Mouse (Mus musculus): Measurements from ENCODE around the gene Cnot1. TPM values are rescaled to one million over a fixed set of nuclear protein-coding genes. Genes with fewer than 3 reads are reported as not detected.

Gene Cnot1
- polyA plus RNA-seq, 1 experiment from 2014 or later, result 109 TPM

DNA sequence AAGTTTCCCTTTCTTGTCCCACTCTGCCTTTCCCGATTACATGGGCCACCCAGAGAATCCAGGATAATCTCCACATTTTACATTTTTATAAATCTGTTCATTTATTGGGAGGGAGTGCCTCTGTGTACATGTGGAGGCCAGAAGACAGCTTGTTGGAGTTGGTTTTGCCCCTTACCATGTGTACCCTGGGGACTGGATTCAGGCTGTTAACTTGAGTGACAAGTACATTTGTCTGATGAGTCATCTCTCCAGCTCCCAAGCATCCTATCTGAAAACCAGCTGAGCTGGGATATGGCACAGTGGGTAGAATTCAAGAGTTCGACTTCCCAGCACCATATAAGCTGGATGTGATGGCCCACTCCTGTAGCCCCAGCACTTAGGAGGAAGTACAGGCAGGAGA is 137.3 kb downstream of the Cnot1 start:
- Histone ChIP-seq H3K4me2 (no peak overlapping the region), H3K9me3 (ENCODE audit: control insufficient read depth, low read length) (no peaks in the 10 kb centered on the region), H3K9ac (ENCODE audit: low read length) (no peak overlapping the region), H3K27ac (ENCODE audit: low read depth, low read length) (no peak overlapping the region), H3K36me3 (ENCODE audit: control insufficient read depth, insufficient read depth, low read length) (no peaks in the 10 kb centered on the region), H3K4me3 (ENCODE audit: low read depth, low read length) (no peak overlapping the region), H3K4me1 (ENCODE audit: control insufficient read depth, insufficient read depth, low read length) (no peaks in the 10 kb centered on the region), H3K27me3 (ENCODE audit: control insufficient read depth, insufficient read depth, low read length) (0 out of 2 replicates have a peak, but pooled peaks cover 3% of the 10 kb centered on the region)
- DNase-seq (ENCODE audit: low spot score, missing footprints) (no peak), ATAC-seq (ENCODE audit: low FRiP score) (no peak)
- WGBS, result 81% methylated on average over 2 of the region's 2 CpGs

Small RNA genes lying within 50 kb of the gene (microRNA-seq; reads per million reads assigned to microRNA genes)
- gene Mir7073, result 1.1 reads per million

Other genes with a start within 250 kb of the Cnot1 start
- not detected in 2 replicates for gene Prss54, start 231.1 kb downstream of the Cnot1 start, polyA plus RNA-seq (2014; fragmentation: Nextera tagmentation; extraction: Ambion mirVana)
- 26.3 and 28.6 TPM in 2 replicates for gene Gins3, start 174.0 kb downstream of the Cnot1 start, polyA plus RNA-seq (2014; fragmentation: Nextera tagmentation; extraction: Ambion mirVana)
- gene Ndrg4, start 130.5 kb downstream of the Cnot1 start, polyA plus RNA-seq (2014; fragmentation: Nextera tagmentation; extraction: Ambion mirVana), result 45.5 and 46.7 TPM in 2 replicates
- gene Setd6, start 91.6 kb downstream of the Cnot1 start, polyA plus RNA-seq (2014; fragmentation: Nextera tagmentation; extraction: Ambion mirVana), result 20.8 and 24.2 TPM in 2 replicates
- 398 and 408 TPM in 2 replicates for gene Sap18b, start 17.9 kb upstream of the Cnot1 start, polyA plus RNA-seq (2014; fragmentation: Nextera tagmentation; extraction: Ambion mirVana)
- gene Slc38a7, start 46.1 kb upstream of the Cnot1 start, polyA plus RNA-seq (2014; fragmentation: Nextera tagmentation; extraction: Ambion mirVana), result 16.5 and 17.2 TPM in 2 replicates
- 84.1 and 88.6 TPM in 2 replicates for gene Got2, start 81.1 kb upstream of the Cnot1 start, polyA plus RNA-seq (2014; fragmentation: Nextera tagmentation; extraction: Ambion mirVana)